Mouse (Mus musculus) lung, postnatal 36 days (tissue): Measurements from ENCODE around the gene Usp44.
A peak's percentile ranks its signal among the peaks of the same experiment; 100 is the strongest.
"Not testable (repeated sequence)": the region's sequence is repeated elsewhere in the genome, so short reads cannot be mapped to it uniquely, and the experiment has no call there.

Source experiments
- DNase-seq: peaks from one replicate; pipeline ENCODE4 v3.0.0; 2022; ENCODE audit warnings: mixed read lengths

Gene Usp44

GRCm38 (mm10) chr10:93830931-93831729 is at the start of gene Usp44:
Gene Usp44 (plus strand): TSS chr10:93831555.
- no peak for DNase-seq

GRCm38 (mm10) chr10:93783216-93784013 is 47.9 kb upstream of the Usp44 start:
- DNase-seq: no peak

GRCm38 (mm10) chr10:93799711-93800362 is 31.5 kb upstream of the Usp44 start:
- DNase-seq: no peak

- no peak for DNase-seq
Measured at GRCm38 (mm10) chr10:93800363-93800722, 31.0 kb upstream of the Usp44 start.

GRCm38 (mm10) chr10:93800895-93801294 is 30.5 kb upstream of the Usp44 start:
- DNase-seq: no peak

GRCm38 (mm10) chr10:93803199-93803598 is 28.2 kb upstream of the Usp44 start:
- no peak for DNase-seq

- DNase-seq: not testable (repeated sequence)
Measured at GRCm38 (mm10) chr10:93809438-93809837, 21.9 kb upstream of the Usp44 start.

GRCm38 (mm10) chr10:93810590-93811185 is 20.7 kb upstream of the Usp44 start:
- no peak for DNase-seq

GRCm38 (mm10) chr10:93812098-93812497 is 19.3 kb upstream of the Usp44 start:
- DNase-seq: no peak

- peak; percentile 81 for DNase-seq
Measured at GRCm38 (mm10) chr10:93812774-93813415, 18.5 kb upstream of the Usp44 start.

- no peak for DNase-seq
Measured at GRCm38 (mm10) chr10:93813755-93814154, 17.6 kb upstream of the Usp44 start.

- peak; percentile 88 for DNase-seq
Measured at GRCm38 (mm10) chr10:93818661-93819060, 12.7 kb upstream of the Usp44 start.

GRCm38 (mm10) chr10:93829898-93830831 is 1.2 kb upstream of the Usp44 start:
- DNase-seq: no peak

GRCm38 (mm10) chr10:93831730-93832574 is 597 bp downstream of the Usp44 start:
- no peak for DNase-seq

GRCm38 (mm10) chr10:93832811-93833210 is 1.5 kb downstream of the Usp44 start:
- DNase-seq: no peak

GRCm38 (mm10) chr10:93833370-93833698 is 2.0 kb downstream of the Usp44 start:
- DNase-seq: no peak

GRCm38 (mm10) chr10:93833699-93834393 is 2.5 kb downstream of the Usp44 start:
- DNase-seq: peak; percentile 53

- no peak for DNase-seq
Measured at GRCm38 (mm10) chr10:93834394-93834745, 3.0 kb downstream of the Usp44 start.

GRCm38 (mm10) chr10:93835115-93835514 is 3.8 kb downstream of the Usp44 start:
- DNase-seq: not testable (repeated sequence)

- no peak for DNase-seq
Measured at GRCm38 (mm10) chr10:93846706-93847105, 15.4 kb downstream of the Usp44 start.
